Mouse (Mus musculus): ENCODE measurements at regions not wholly inside any gene's neighbourhood (a gene's known extent, or its start where the extent isn't known, plus 50 kb on each side); places are given as distances from the start of the nearest gene placed in this dataset.

DNA sequence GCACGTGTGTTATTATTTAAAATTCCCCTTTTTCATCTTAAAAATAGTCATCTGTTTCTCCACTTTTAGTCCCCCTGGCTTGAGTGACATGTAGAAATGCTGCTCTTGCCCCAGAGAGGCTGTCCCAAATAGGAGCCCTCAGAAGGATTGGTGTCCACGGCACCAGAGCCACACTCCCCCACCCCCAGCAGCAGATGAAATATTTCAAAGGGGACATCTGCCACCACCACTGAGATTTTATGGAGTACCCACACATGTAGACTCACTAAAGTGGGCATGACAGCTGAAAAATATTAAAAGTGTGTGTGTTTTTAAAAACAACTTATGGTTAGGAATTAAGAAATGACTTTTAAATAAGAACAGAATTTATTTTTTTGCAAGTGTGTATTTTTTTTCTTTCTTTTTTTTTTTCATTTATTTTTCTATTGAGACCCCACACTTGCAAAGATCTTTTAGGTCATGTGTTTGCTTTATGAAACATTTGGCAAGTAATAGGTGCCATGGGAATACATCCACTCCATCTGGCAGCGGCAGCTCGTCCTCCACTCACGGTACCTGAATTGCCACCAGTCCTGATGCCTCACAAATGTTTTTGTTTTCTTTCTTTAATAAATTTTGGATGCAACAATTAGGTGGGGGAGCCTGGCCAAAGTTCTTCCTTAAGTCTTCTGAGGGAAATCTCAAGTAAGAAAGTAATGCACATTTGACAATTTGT, 533.2 kb upstream of the Zeb2 start:
- DNase-seq (ENCODE audit: extremely low spot score, low spot score) = no peak

DNA sequence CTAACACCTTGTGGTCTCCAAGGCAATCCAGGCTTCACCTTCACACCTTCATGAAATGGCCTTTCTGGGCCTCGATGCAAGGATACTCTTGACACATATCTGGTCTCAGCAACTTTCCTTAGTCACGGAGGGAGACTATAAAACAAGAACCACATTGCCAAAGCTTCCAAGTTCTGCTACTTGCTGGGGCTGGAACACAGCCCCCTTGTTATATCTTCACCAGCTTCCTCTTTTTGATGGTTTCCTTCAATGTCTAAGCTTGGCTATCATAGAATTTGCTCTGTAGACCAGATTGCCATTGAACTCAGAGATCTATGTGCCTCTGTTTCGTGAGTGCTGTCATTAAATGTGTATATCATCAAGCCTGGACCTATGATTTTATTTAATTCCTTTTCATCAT, 530.7 kb upstream of the Zeb2 start:
- DNase-seq (ENCODE audit: extremely low spot score, low spot score) = no peak

- no peak for DNase-seq (ENCODE audit: extremely low spot score, low spot score)
Measured at GRCm38 (mm10) chr2:45630081-45630480, 512.9 kb upstream of the Zeb2 start.

DNA sequence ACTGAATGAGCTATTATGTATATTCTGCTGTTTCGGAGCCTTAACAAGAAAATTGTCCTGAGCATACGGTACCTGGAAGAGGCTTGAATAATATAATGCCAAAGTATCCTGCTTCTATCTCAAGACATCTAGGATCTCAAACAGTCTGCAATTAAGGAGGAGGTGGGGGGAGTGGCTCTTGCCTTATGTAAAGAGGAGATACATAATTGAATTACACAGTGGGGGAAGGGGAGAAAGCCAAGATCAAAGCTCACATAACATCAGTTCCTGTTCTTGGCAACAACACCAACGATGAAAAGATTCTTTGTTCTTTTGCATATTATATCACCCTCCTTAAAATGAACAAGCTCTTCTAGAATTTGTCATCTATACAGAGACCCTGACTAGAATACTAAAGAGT, 512.4 kb upstream of the Zeb2 start:
- no peak for DNase-seq (ENCODE audit: extremely low spot score, low spot score)

DNA sequence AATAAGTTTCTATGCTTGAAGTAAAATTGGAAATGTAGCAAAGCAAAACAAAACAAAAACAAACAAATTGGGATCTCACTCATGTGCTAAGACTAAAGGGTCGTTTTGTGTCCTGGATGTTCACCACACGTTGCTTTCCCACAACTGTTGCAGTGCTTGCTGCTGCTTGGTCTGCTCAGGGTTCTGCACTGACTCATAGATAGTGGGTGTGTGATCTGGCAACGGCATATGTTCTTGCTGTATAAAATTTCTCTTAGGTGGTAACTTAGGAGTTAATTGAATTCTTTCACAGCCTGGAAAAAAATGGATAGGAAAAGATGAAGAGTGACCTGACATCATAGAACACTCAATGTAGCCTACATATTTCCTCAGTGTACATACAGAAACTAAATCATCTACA, 505.9 kb upstream of the Zeb2 start:
- DNase-seq (ENCODE audit: extremely low spot score, low spot score) = no peak

- DNase-seq (ENCODE audit: extremely low spot score, low spot score) = no peak
Measured at GRCm38 (mm10) chr2:45608926-45609325, 491.7 kb upstream of the Zeb2 start.

- DNase-seq (ENCODE audit: extremely low spot score, low spot score) = no peak
Measured at GRCm38 (mm10) chr2:45607393-45607792, 490.2 kb upstream of the Zeb2 start.

- DNase-seq (ENCODE audit: extremely low spot score, low spot score) = no peak
Measured at GRCm38 (mm10) chr2:45601332-45601900, 484.2 kb upstream of the Zeb2 start.

GRCm38 (mm10) chr2:45593765-45594164, 476.6 kb upstream of the Zeb2 start:
- DNase-seq (ENCODE audit: extremely low spot score, low spot score) = no peak

GRCm38 (mm10) chr2:45590980-45591379, 473.8 kb upstream of the Zeb2 start:
- no peak for DNase-seq (ENCODE audit: extremely low spot score, low spot score)

DNA sequence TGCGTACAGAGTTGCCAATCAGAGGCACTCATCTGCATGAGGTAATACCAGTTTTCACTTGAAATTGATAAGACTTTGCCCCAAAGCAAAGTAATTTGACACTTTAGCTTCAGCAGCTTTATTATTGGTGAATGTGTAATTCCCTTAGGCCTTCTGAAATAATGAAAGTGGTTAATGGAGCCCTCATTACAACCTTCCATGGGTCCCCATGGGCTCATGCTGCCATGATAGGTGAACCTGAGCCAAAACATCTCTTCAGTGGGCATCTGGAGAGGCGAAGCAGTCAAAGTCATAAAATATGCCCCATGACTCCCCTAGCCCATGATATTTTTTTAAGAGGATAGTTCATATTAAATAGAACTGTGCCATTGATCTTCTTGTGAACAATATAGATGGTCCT, 471.1 kb upstream of the Zeb2 start:
- DNase-seq (ENCODE audit: extremely low spot score, low spot score) = no peak

GRCm38 (mm10) chr2:45586588-45587200, 469.5 kb upstream of the Zeb2 start:
- no peak for DNase-seq (ENCODE audit: extremely low spot score, low spot score)

- no peak for DNase-seq (ENCODE audit: extremely low spot score, low spot score)
Measured at GRCm38 (mm10) chr2:45581549-45581925, 464.3 kb upstream of the Zeb2 start.

DNA sequence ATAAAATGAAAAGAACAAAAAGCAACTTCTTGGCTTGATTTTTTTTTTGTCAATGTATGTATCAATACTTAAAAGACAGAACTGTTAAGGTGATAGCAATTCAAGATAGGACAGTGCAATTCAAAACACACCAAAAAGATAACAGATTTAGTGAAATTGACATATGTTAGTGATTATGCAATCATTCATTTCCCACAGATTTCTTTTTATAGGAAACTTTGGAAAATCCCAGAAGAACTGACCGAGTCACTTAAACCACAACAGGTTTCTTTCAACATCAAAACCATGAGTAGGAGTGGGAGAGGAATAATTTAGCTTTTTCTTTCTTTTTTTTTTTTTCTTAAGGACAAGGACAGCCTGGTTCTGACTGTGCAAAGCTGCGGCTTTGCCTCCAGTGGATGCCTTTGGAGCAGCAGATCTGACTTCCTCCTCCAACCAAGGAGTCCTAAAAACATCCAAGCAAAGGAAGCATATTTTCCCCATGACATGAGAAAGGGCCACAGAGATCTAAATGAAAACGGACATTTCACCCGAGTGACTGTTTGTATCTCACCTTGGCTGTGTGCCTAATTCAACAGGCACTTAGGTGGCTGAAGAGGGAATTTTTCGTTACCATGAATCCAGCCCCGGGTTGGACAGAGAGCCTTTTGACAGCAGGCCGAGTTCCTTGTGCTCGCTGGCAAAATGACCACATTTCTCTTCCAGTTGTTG, 463.8 kb upstream of the Zeb2 start:
- no peak for DNase-seq (ENCODE audit: extremely low spot score, low spot score)

DNA sequence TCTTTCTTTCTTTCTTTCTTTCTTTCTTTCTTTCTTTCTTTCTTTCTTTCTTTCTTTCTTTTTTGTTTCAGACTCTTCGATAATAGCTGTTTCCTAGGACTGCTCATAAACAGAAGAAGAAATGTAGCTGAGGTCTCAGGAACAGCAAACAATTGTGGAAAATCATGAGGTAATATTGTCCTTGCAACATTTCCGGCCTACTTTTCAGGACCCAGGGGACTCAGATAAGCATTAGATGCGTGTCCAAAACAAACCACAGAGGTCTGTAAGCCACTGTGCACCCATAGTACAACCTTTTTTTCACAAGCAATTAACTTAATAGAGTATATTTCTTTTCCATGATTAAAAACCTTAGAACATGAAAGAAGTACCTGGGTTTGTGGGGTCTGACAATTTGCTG, 455.7 kb upstream of the Zeb2 start:
- no peak for DNase-seq (ENCODE audit: extremely low spot score, low spot score)

DNA sequence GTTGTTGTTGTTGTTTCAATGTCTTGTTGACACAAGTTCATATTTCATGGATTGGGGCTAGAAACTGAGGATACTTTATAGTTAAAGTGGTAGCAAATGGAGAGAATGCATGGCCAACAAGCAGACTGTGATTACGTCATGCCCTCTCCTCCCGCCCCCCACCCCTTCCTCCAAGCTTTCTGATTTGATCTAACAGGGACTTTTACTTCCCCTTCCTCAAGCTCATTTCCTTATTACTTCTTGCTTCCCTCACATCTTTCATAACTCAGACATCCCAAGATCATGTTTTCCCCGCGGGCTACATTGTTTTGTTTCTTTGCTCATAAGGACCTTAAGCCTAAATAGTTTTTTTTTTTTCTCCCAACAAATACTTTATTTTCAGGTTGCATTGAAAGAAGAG, 437.5 kb upstream of the Zeb2 start:
- DNase-seq (ENCODE audit: extremely low spot score, low spot score) = no peak

- DNase-seq (ENCODE audit: extremely low spot score, low spot score) = no peak
Measured at GRCm38 (mm10) chr2:45541394-45541793, 424.2 kb upstream of the Zeb2 start.

DNA sequence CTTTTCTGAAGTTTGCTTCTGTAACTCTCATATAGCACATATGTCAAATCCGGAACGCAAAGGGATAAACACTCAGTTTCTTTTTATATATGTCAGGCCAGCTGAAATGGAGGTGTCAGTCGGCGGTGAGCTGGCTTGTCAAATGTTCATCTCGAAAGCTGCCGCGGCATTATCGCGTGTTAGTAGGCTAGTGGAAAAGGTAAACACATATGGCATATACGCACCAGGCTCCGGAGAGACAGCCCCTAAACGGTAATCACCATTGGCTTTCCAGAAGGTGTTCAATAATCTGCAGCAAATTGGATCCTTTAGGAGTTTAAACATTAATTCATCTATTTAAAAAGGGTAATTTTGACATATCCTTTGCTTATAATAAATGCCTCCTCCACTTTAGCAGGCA, 421.8 kb upstream of the Zeb2 start:
- DNase-seq (ENCODE audit: extremely low spot score, low spot score) = no peak

- no peak for DNase-seq (ENCODE audit: extremely low spot score, low spot score)
Measured at GRCm38 (mm10) chr2:45537722-45538121, 420.5 kb upstream of the Zeb2 start.

DNA sequence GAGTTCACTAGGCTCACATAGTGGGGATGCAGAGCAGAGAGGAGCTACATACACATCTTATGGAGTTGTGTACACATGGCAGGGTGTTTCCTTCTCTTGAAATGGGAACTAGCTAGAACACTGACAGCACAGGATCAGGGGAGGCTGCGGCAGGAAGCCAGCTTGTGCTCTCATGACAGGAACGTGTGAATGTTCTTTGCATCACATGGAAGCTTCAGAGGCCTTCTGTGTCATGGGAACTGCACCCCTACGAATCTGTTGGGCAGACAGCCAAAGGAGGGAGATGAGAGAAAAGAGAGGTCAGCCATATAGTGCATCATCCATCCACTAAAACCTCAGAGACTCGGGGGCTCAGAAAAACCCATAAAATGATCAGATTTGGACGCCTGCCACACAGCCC, 417.6 kb upstream of the Zeb2 start:
- DNase-seq (ENCODE audit: extremely low spot score, low spot score) = no peak

DNA sequence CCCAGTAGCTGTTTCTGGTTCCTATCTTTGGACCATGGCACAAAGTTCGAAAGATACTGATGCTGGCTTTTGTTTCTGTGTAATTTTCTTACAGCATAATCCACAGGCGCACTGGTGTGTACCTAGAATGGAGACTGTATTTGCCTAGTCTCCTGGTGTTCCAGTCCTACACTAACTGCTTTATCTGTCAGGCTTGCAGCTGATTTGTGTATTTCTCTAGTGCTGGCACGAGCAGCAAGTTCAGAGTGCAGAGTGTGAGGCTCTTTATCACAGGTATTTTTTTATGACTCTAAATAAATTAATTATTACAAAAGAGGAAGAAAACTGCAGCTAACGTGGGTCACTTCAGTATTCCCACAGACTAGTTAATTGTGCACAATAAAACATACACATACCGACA, 405.1 kb upstream of the Zeb2 start:
- DNase-seq (ENCODE audit: extremely low spot score, low spot score) = no peak

DNA sequence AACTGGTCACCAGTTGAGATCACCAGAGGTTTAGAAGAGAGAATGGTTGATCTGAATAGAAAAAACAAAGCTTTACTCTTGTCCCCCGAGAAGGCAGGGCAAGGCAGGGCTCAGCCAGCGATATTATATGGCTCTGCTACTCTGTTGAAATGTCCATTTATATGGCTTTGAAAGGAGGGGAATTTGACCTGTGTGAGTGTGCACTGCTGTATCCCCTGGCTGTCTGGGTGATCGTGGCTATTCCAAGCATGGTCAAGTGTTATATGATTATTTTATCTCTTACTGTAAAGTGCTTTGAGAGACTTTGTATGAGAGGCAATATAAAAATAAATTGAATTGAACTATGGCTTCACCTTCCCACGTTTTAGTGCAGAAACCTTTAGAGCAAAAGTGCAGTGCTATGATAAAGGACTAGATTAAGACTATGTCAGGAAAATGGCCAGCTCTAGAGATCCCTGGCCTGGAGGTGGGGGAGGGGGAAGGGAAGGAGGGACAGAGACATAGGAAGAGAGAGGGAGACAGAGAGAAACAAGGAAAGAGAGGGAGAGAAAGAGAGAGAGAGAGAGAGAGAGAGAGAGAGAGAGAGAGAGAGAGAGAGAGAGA, 402.5 kb upstream of the Zeb2 start:
- DNase-seq (ENCODE audit: extremely low spot score, low spot score) = no peak

Data from neural tube, embryonic 10.5 days (tissue).